Mouse (Mus musculus) Patski (cell line): ENCODE measurements around the gene Spsb4. TPM values are rescaled to one million over a fixed set of nuclear protein-coding genes. Genes with fewer than 3 reads are reported as not detected.
A peak's percentile ranks its signal among the peaks of the same experiment; 100 is the strongest.

ENCODE experiments used
- ATAC-seq: fragments of 100-300 bp; one replicate; pipeline ENCODE4 v1.8.0; 2021
- CTCF ChIA-PET: fragments of 350-600 bp; sonication (Branson Sonifier 250); formaldehyde crosslinking; loops from one replicate; lab custom pipeline; 2022; ENCODE audit warnings: inconsistent platforms; lab: Charles Lee
- POLR2A ChIA-PET: fragments of 350-600 bp; sonication (Branson Sonifier 250); formaldehyde crosslinking; loops from one replicate; lab custom pipeline; 2022; ENCODE audit warnings: antibody characterized with exemption, inconsistent platforms; lab: Charles Lee
- DNase-seq: peaks from one replicate; pipeline ENCODE4 v3.0.0-alpha.2; 2011; ENCODE audit warnings: low read depth, low spot score
- H3K27me3 ChIP-seq: fragments of 371-371 bp; one replicate; pipeline ENCODE4 v1.5.1; 2021
- CTCF ChIP-seq: fragments of 100-300 bp; IDR thresholded peaks from one replicate; pipeline ENCODE4 v1.5.1; 2021
- in situ Hi-C: fragments of 300-500 bp; cut with MboI; formaldehyde crosslinking; loops from 3 replicates; pipeline ENCODE4 v1.11.1; 2018; ENCODE audit warnings: low pct_unique_long_range_greater_than_20kb, mixed read lengths
- polyA plus RNA-seq: library from polyadenylated mRNA; unstranded; gene quantifications from one replicate; pipeline ENCODE4 v1.2.3, GENCODE M21; 2021

The Spsb4 gene
- polyA plus RNA-seq: 19.0 TPM

DNA sequence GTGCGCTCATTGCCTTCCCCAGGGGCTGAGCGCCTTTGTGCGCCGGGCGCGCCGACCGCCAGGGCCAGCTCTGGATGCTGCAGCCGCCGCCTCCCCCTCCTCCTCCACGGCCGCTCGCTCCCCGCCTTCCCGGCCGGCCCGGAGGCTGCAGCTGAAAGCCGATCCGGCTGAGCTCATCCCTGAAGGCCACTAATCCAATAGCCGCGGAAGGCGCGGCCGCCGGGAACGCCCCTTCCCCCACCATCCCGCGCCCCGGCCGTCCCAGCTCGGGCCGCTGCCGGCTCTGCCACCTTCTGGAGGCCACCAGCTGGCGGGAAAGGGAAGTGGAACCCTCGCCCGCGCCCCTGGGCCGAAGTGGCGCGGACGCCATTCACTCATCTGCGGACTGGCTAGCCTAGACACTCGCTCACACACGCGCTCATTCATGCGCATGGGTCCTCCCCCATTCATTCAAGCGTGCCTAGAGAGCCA, at the start of gene Spsb4:
Gene Spsb4 (minus strand): TSS at position 167 of the 471 bp plus-strand sequence.
- DNase-seq (no peak), ATAC-seq (peak; percentile 83)
- no peaks in the 10 kb centered on the region for H3K27me3 ChIP-seq
- CTCF ChIA-PET: interaction anchor here (0.8 to 2.6 kb wide), 9 partner anchors 38 to 142 kb away, joined by 3 to 8 read pairs (median 3); no protein-coding TSS in a partner anchor
- in situ Hi-C loops: loop anchor here (5.0 kb wide), 1 partner anchor 56 kb away; no protein-coding TSS in a partner anchor
- no peak for TF ChIP-seq CTCF
- POLR2A ChIA-PET: interaction anchor here (0.6 to 2.5 kb wide), 5 partner anchors 55 to 732 kb away, joined by 3 to 11 read pairs (median 6); no protein-coding TSS in a partner anchor

- in situ Hi-C loops: loop anchor here (5.0 kb wide), 1 partner anchor 150 kb away; no protein-coding TSS in a partner anchor
- ChIA-PET POLR2A (no interaction called here), CTCF (interaction anchor here (0.7 to 5.9 kb wide), 11 partner anchors 15 to 175 kb away, joined by 3 to 71 read pairs (median 4); partner anchors contain the start of gene Pxylp1)
- no peak for TF ChIP-seq CTCF
- H3K27me3 ChIP-seq: no peaks in the 10 kb centered on the region
- no peak for DNase-seq
- ATAC-seq: no peak
These were observed 49.1 kb upstream of the Spsb4 start for GRCm38 (mm10) chr9:97067761-97068160.

GRCm38 (mm10) chr9:97065885-97066284, 47.2 kb upstream of the Spsb4 start:
- in situ Hi-C loops: loop anchor here (5.0 kb wide), 1 partner anchor 149 kb away; no protein-coding TSS in a partner anchor
- POLR2A ChIA-PET: no interaction called here
- no peak for TF ChIP-seq CTCF
- CTCF ChIA-PET: interaction anchor here (1.0 to 3.1 kb wide), 2 partner anchors 105 to 149 kb away, joined by 3 to 11 read pairs; no protein-coding TSS in a partner anchor
- DNase-seq (no peak), ATAC-seq (no peak)
- H3K27me3 ChIP-seq: no peaks in the 10 kb centered on the region

GRCm38 (mm10) chr9:97065216-97065615, 46.6 kb upstream of the Spsb4 start:
- POLR2A ChIA-PET: no interaction called here
- ATAC-seq: no peak
- in situ Hi-C loops: loop anchor here (5.0 kb wide), 1 partner anchor 148 kb away; no protein-coding TSS in a partner anchor
- no peaks in the 10 kb centered on the region for H3K27me3 ChIP-seq
- CTCF ChIA-PET: interaction anchor here (1.0 to 3.1 kb wide), 2 partner anchors 104 to 149 kb away, joined by 3 to 11 read pairs; no protein-coding TSS in a partner anchor
- DNase-seq: no peak
- TF ChIP-seq CTCF: no peak

DNA sequence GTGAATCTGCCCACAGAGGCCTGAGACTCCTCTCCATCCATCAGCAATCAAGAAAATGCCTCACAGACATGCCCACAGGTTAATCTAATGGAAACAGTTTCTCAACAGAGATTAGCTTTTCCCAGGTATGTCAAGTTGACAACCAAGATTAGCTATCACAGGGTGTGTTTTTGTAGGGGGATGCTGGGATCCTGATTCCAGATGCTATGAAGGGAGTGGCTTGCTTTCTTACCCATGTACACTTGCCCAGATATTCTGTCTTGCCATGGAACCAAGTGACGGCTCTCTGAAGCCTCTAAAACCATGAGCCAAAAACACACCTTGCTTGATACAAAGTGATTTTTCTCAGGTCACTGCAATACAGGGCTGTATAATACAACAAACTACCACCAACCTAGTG, 45.5 kb upstream of the Spsb4 start:
- no peak for TF ChIP-seq CTCF
- in situ Hi-C loops: loop anchor here (5.0 kb wide), 1 partner anchor 37 kb away; no protein-coding TSS in a partner anchor
- no peak for ATAC-seq
- H3K27me3 ChIP-seq: no peaks in the 10 kb centered on the region
- ChIA-PET POLR2A (interaction anchor here (0.7 kb wide), 1 partner anchor 32 kb away, joined by 3 read pairs; no protein-coding TSS in a partner anchor), CTCF (interaction anchor here (3.1 kb wide), 1 partner anchor 147 kb away, joined by 11 read pairs; no protein-coding TSS in a partner anchor)
- no peak for DNase-seq

GRCm38 (mm10) chr9:97061696-97062095, 43.1 kb upstream of the Spsb4 start:
- no peak for TF ChIP-seq CTCF
- no peak for DNase-seq
- POLR2A ChIA-PET: interaction anchor here (0.6 kb wide), 1 partner anchor 14 kb away, joined by 3 read pairs; no protein-coding TSS in a partner anchor
- CTCF ChIA-PET: interaction anchor here (1.2 to 1.7 kb wide), 3 partner anchors 122 to 147 kb away, joined by 3 read pairs; no protein-coding TSS in a partner anchor
- no peak for ATAC-seq
- no peaks in the 10 kb centered on the region for H3K27me3 ChIP-seq
- in situ Hi-C loops: loop anchor here (5.0 kb wide), 1 partner anchor 34 kb away; no protein-coding TSS in a partner anchor

GRCm38 (mm10) chr9:97056541-97057338, 38.1 kb upstream of the Spsb4 start:
- in situ Hi-C loops: no loop called here
- no peak for DNase-seq
- no peak for ATAC-seq
- ChIA-PET POLR2A (interaction anchor here (0.7 to 1.5 kb wide), 2 partner anchors 9 to 11 kb away, joined by 3 to 9 read pairs; no protein-coding TSS in a partner anchor), CTCF (interaction anchor here (1.0 to 1.1 kb wide), 4 partner anchors 11 to 140 kb away, joined by 3 to 5 read pairs (median 3); no protein-coding TSS in a partner anchor)
- TF ChIP-seq CTCF: no peak
- H3K27me3 ChIP-seq: no peaks in the 10 kb centered on the region

DNA sequence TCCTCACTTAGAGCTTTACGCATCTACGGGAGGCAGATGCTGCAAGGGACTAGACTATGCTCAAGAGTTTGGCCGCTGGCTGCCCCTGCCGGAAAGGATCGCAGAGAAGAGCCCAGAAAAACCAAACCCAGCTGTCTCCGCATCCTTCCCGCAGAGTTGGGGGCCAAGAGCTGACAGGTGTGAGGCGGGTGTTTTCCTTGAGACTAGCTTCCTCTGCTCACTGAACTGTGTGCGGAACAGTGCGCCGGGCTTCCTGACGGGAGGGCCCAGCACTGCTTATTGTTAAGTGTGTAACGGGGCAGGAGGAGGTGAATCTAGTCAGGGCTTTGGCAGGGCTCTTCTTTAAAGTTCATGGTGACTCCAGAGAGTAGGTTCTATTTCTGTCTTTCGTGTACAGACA, 37.3 kb upstream of the Spsb4 start:
- in situ Hi-C loops: no loop called here
- ATAC-seq (no peak), DNase-seq (no peak)
- CTCF ChIA-PET: interaction anchor here (1.0 to 1.1 kb wide), 3 partner anchors 11 to 139 kb away, joined by 3 to 5 read pairs (median 3); no protein-coding TSS in a partner anchor
- POLR2A ChIA-PET: interaction anchor here (0.7 to 1.5 kb wide), 2 partner anchors 9 to 10 kb away, joined by 3 to 9 read pairs; no protein-coding TSS in a partner anchor
- no peaks in the 10 kb centered on the region for H3K27me3 ChIP-seq
- no peak for TF ChIP-seq CTCF

- ChIA-PET CTCF (no interaction called here), POLR2A (no interaction called here)
- ATAC-seq (no peak), DNase-seq (no peak)
- in situ Hi-C loops: no loop called here
- no peak for TF ChIP-seq CTCF
- H3K27me3 ChIP-seq: no peaks in the 10 kb centered on the region
These were observed 32.5 kb upstream of the Spsb4 start for GRCm38 (mm10) chr9:97051176-97051575.

DNA sequence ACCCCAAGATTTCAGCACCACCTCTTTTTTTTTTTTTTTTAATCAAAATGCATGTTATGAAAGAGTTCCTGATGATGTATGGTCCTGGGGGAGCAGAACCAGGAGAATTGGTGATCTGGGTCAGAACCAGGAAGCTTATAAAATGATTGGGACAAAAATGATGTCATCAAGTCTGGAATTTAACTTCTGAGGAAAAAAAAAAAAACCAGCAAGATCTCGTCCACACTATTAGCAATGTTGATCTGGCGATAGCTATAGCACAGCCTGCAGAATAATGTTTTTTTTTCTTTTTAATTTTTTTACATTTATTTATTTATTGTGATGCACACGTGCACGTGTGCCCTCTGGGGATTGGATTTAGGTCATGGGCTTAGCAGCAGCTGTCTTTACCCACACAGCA, 27.6 kb upstream of the Spsb4 start:
- no peak for TF ChIP-seq CTCF
- DNase-seq (no peak), ATAC-seq (no peak)
- in situ Hi-C loops: no loop called here
- no peaks in the 10 kb centered on the region for H3K27me3 ChIP-seq
- ChIA-PET POLR2A (interaction anchor here (0.8 kb wide), 1 partner anchor 10 kb away, joined by 3 read pairs; no protein-coding TSS in a partner anchor), CTCF (no interaction called here)
